Mouse (Mus musculus) hindbrain, embryonic 14.5 days (tissue): ENCODE data around the gene 1700056E22Rik. TPM values are rescaled to one million over a fixed set of nuclear protein-coding genes. Genes with fewer than 3 reads are reported as not detected.
A peak's percentile ranks its signal among the peaks of the same experiment; 100 is the strongest.

Experiments used
- ATAC-seq: fragments of 200-750 bp; cut with Nextera tagmentation; 2 replicates; pipeline ENCODE4 v1.8.0; 2017; ENCODE audit warnings: moderate number of reproducible peaks, mild to moderate bottlenecking, moderate TSS enrichment, moderate library complexity; ENCODE audit not compliant: low FRiP score
- DNase-seq: peaks from one replicate; pipeline ENCODE4 v3.0.0-alpha.2; 2015; ENCODE audit warnings: low spot score
- H3K27ac ChIP-seq: fragments of 300-500 bp; sonication (generic); 2 replicates; pipeline ENCODE4 v1.5.1; 2014; ENCODE audit warnings: mild to moderate bottlenecking, moderate library complexity
- H3K27me3 ChIP-seq: fragments of 300-500 bp; sonication (generic); 2 replicates; pipeline ENCODE4 v1.6.1; 2014; ENCODE audit warnings: mild to moderate bottlenecking, low read length, mixed read lengths; ENCODE audit not compliant: control insufficient read depth, insufficient read depth
- H3K36me3 ChIP-seq: fragments of 300-500 bp; sonication (generic); replicated peaks from 2 replicates; pipeline ENCODE4 v1.6.1; 2014; ENCODE audit not compliant: control insufficient read depth, insufficient read depth
- H3K4me1 ChIP-seq: fragments of 300-500 bp; sonication (generic); replicated peaks from 2 replicates; pipeline ENCODE4 v1.6.1; 2014; ENCODE audit warnings: antibody characterized with exemption, low read length, mixed read lengths; ENCODE audit not compliant: control insufficient read depth, insufficient read depth
- H3K4me2 ChIP-seq: fragments of 300-500 bp; sonication (generic); replicated peaks from 2 replicates; pipeline ENCODE4 v1.6.1; 2014; ENCODE audit warnings: mild to moderate bottlenecking, moderate library complexity
- H3K4me3 ChIP-seq: fragments of 300-500 bp; sonication (generic); replicated peaks from 2 replicates; pipeline ENCODE4 v1.5.1; 2014; ENCODE audit warnings: mild to moderate bottlenecking, low read length
- H3K9ac ChIP-seq: fragments of 300-500 bp; sonication (generic); 2 replicates; pipeline ENCODE4 v1.6.1; 2014
- H3K9me3 ChIP-seq: fragments of 300-500 bp; sonication (generic); 2 replicates; pipeline ENCODE4 v1.6.1; 2016; ENCODE audit warnings: low read length; ENCODE audit not compliant: control insufficient read depth
- WGBS: fragments of 180-500 bp; shearing (Covaris S2); extraction: QIAGEN DNeasy Blood & Tissue Kit; methylation state at CpG from one replicate; pipeline ENCODE4 v1.1.7; 2014; 5-methylcytosine and 5-hydroxymethylcytosine counted together
- polyA plus RNA-seq: library from polyadenylated mRNA; unstranded; fragments of >200 nt; fragmentation: Nextera tagmentation; extraction: Ambion mirVana; gene quantifications from 2 replicates; pipeline ENCODE4 v1.2.1, GENCODE M21; 2014

Gene 1700056E22Rik
- 0.37 and 0.75 TPM in 2 replicates for polyA plus RNA-seq

- peak within 1 kb of the TSS; percentile 68 for H3K9ac ChIP-seq
- peak within 1 kb of the TSS; percentile 50 for H3K4me3 ChIP-seq
- H3K36me3 ChIP-seq, result no peaks in the 10 kb centered on the region
- peak within 1 kb of the TSS; percentile 86 for H3K27ac ChIP-seq
- peak; percentile 100 for ATAC-seq
- no peaks in the 10 kb centered on the region for H3K9me3 ChIP-seq
- peak within 1 kb of the TSS; percentile 77 for H3K4me2 ChIP-seq
- H3K4me1 ChIP-seq, result peaks cover 14% of the 10 kb centered on the region; the same call in 1 of the 2 replicates
- peak; percentile 97 for DNase-seq
- 0% methylated on average over 38 of the region's 38 CpGs for WGBS
- no peaks in the 10 kb centered on the region for H3K27me3 ChIP-seq
Observed at GRCm38 (mm10) chr1:184034011-184034557, at the start of gene 1700056E22Rik. TSS of gene 1700056E22Rik (minus strand) at chr1:184034301.

- Histone ChIP-seq H3K9ac (no peak overlapping the region), H3K4me3 (no peak overlapping the region), H3K9me3 (no peaks in the 10 kb centered on the region), H3K27me3 (no peaks in the 10 kb centered on the region), H3K4me1 (no peaks in the 10 kb centered on the region), H3K4me2 (no peak overlapping the region), H3K36me3 (no peaks in the 10 kb centered on the region), H3K27ac (no peak overlapping the region)
- ATAC-seq, result no peak
- DNase-seq, result no peak
- 93% methylated on average over 7 of the region's 7 CpGs for WGBS
Observed at GRCm38 (mm10) chr1:184083166-184083565, 49.1 kb upstream of the 1700056E22Rik start.

- no peak overlapping the region for H3K9ac ChIP-seq
- WGBS, result 81% methylated on average over 3 of the region's 3 CpGs
Observed at GRCm38 (mm10) chr1:184082661-184083060, 48.6 kb upstream of the 1700056E22Rik start.

GRCm38 (mm10) chr1:184079304-184079703 is 45.2 kb upstream of the 1700056E22Rik start:
- WGBS, result 96% methylated on average over 3 of the region's 3 CpGs
- H3K9me3 ChIP-seq, result no peaks in the 10 kb centered on the region

More at GRCm38 (mm10) chr1:184082661-184083060, 48.6 kb upstream of the 1700056E22Rik start:
- DNase-seq (no peak), ATAC-seq (no peak)
- Histone ChIP-seq H3K4me2 (no peak overlapping the region), H3K9me3 (no peaks in the 10 kb centered on the region), H3K4me3 (no peak overlapping the region), H3K27ac (no peak overlapping the region), H3K36me3 (no peaks in the 10 kb centered on the region), H3K4me1 (no peaks in the 10 kb centered on the region), H3K27me3 (no peaks in the 10 kb centered on the region)

GRCm38 (mm10) chr1:184076756-184077155 is 42.7 kb upstream of the 1700056E22Rik start:
- 79% methylated on average over 2 of the region's 2 CpGs for WGBS
- DNase-seq (no peak), ATAC-seq (no peak)
- Histone ChIP-seq H3K9me3 (no peaks in the 10 kb centered on the region), H3K27ac (no peak overlapping the region), H3K4me1 (no peaks in the 10 kb centered on the region), H3K9ac (no peak overlapping the region), H3K4me3 (no peak overlapping the region), H3K36me3 (no peaks in the 10 kb centered on the region), H3K27me3 (no peaks in the 10 kb centered on the region), H3K4me2 (no peak overlapping the region)

More at GRCm38 (mm10) chr1:184079304-184079703, 45.2 kb upstream of the 1700056E22Rik start:
- DNase-seq, result no peak
- H3K27ac ChIP-seq, result no peak overlapping the region
- H3K27me3 ChIP-seq, result no peaks in the 10 kb centered on the region
- H3K4me3 ChIP-seq, result no peak overlapping the region
- ATAC-seq, result no peak
- no peaks in the 10 kb centered on the region for H3K4me1 ChIP-seq
- no peak overlapping the region for H3K4me2 ChIP-seq
- no peak overlapping the region for H3K9ac ChIP-seq
- no peaks in the 10 kb centered on the region for H3K36me3 ChIP-seq

DNA sequence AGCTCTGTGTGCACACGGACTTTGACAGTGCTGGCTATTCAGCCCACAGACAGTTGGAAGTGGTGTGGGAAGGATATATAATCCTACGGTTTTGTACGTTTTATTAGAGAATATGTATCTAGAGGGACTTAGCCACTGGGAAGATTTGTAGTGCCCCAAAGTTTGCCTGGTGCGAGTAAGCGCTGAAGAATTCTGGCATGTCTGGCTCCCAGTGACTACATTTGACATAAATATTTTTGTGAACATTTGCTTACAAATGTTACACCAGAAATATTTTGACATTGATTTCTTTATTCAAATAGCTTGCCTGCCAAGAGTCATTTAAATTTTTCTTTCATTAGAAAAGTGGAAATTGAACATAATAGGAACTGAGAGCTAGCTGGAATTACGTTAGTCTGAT is 42.0 kb upstream of the 1700056E22Rik start:
- WGBS, result 89% methylated on average over 6 of the region's 6 CpGs
- Histone ChIP-seq H3K9me3 (no peaks in the 10 kb centered on the region), H3K27ac (no peak overlapping the region), H3K4me1 (no peaks in the 10 kb centered on the region), H3K4me2 (no peak overlapping the region), H3K27me3 (no peaks in the 10 kb centered on the region), H3K36me3 (no peaks in the 10 kb centered on the region), H3K4me3 (no peak overlapping the region), H3K9ac (no peak overlapping the region)
- no peak for ATAC-seq
- DNase-seq, result no peak

GRCm38 (mm10) chr1:184068971-184069370 is 34.9 kb upstream of the 1700056E22Rik start:
- Histone ChIP-seq H3K27me3 (no peaks in the 10 kb centered on the region), H3K4me3 (no peak overlapping the region), H3K4me1 (peaks cover 7% of the 10 kb centered on the region; the same call in 1 of the 2 replicates), H3K4me2 (no peak overlapping the region), H3K9ac (no peak overlapping the region), H3K36me3 (no peaks in the 10 kb centered on the region), H3K9me3 (no peaks in the 10 kb centered on the region), H3K27ac (no peak overlapping the region)
- WGBS, result 96% methylated on average over 12 of the region's 12 CpGs
- DNase-seq, result no peak
- no peak for ATAC-seq

DNA sequence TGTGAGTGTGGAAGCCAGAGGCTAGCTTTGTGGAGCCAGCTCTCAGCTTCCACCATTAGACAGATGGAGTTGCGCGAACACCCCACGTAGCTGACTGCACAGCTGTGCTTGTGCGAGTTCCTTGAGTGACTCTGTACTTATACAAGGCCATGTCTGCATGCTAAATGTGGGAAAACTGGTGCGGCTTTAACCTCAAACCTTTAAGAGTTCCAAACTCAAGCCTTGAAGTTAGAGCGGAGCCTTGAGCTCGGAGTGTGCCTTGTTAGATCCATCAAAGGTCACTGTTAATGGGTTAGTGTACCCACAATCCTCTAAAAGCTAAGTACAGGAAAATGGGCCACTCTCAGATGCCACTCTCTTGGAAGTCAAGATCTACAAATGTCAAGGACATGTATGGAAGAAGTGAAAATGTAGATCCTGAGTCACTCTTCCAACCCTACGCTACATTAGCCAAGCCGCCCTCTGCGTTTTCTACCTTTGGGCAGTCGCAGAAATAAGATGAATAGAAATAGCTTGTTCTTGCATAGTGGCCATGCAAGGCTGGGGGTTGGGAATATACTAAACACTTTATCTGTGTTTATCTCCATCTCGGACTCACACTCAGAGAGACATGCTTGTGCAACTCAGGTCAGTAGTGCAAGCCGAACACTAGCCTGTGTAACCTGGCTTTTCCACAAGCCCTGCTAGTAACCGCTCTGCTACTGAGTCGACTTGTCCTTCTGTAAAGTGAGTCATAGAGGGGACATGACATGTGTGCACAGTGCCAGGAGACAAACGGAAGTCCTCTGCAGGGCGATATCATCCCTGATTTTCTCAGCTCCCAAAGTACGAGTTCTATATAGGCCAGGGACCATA is 33.8 kb upstream of the 1700056E22Rik start:
- no peak overlapping the region for H3K9ac ChIP-seq
- no peaks in the 10 kb centered on the region for H3K36me3 ChIP-seq
- H3K27ac ChIP-seq, result no peak overlapping the region
- H3K27me3 ChIP-seq, result no peaks in the 10 kb centered on the region
- no peak overlapping the region for H3K4me2 ChIP-seq
- no peak overlapping the region for H3K4me3 ChIP-seq
- ATAC-seq, result no peak
- H3K4me1 ChIP-seq, result peaks cover 7% of the 10 kb centered on the region; the same call in 1 of the 2 replicates
- no peaks in the 10 kb centered on the region for H3K9me3 ChIP-seq
- WGBS, result 93% methylated on average over 18 of the region's 18 CpGs
- DNase-seq, result no peak

- Histone ChIP-seq H3K36me3 (no peaks in the 10 kb centered on the region), H3K27ac (peak overlapping the region; percentile 39; the same call in 1 of the 2 replicates), H3K27me3 (no peaks in the 10 kb centered on the region), H3K4me1 (peaks cover 7% of the 10 kb centered on the region; the same call in 1 of the 2 replicates), H3K4me3 (no peak overlapping the region), H3K9ac (no peak overlapping the region), H3K9me3 (no peaks in the 10 kb centered on the region), H3K4me2 (no peak overlapping the region)
- no peak for DNase-seq
- ATAC-seq, result no peak
- WGBS, result 46% methylated on average over 11 of the region's 11 CpGs
Observed at GRCm38 (mm10) chr1:184066460-184067287, 32.6 kb upstream of the 1700056E22Rik start.
